Mouse (Mus musculus) embryonic fibroblast, embryonic 13.5 days (primary cell): Measurements from ENCODE around the gene Rgs13.

ENCODE experiments used
- CTCF ChIP-seq: IDR thresholded peaks from 2 replicates; pipeline ENCODE4 v1.5.1; 2011; ENCODE audit warnings: mild to moderate bottlenecking, control low read depth, low read length, moderate library complexity, borderline replicate concordance; ENCODE audit not compliant: insufficient read depth
- POLR2A ChIP-seq: IDR thresholded peaks from 2 replicates; pipeline ENCODE4 v1.6.1; 2011; ENCODE audit warnings: low read depth, mild to moderate bottlenecking, control low read depth, low read length, moderate library complexity

GRCm38 (mm10) chr1:144149997-144150396, 27.2 kb downstream of the Rgs13 start:
- TF ChIP-seq CTCF = no peak
- TF ChIP-seq POLR2A = no peak
